Mouse (Mus musculus): ENCODE measurements at regions not wholly inside any gene's neighbourhood (a gene's known extent, or its start where the extent isn't known, plus 50 kb on each side); places are given as distances from the start of the nearest gene placed in this dataset.
"Not testable (repeated sequence)": the region's sequence is repeated elsewhere in the genome, so short reads cannot be mapped to it uniquely, and the experiment has no call there.

GRCm38 (mm10) chr6:19855476-19855875, 989.4 kb downstream of the Ankrd7 start:
- DNase-seq (ENCODE audit: low spot score) = not testable (repeated sequence)

GRCm38 (mm10) chr6:19864101-19864500, 998.0 kb downstream of the Ankrd7 start:
- DNase-seq (ENCODE audit: low spot score) = no peak

- DNase-seq (ENCODE audit: low spot score) = peak; percentile 39
Observed at GRCm38 (mm10) chr6:19869697-19870096, 1003.6 kb downstream of the Ankrd7 start.

- DNase-seq (ENCODE audit: low spot score) = no peak
Observed at GRCm38 (mm10) chr6:19911181-19911580, 1045.1 kb downstream of the Ankrd7 start.

- DNase-seq (ENCODE audit: low spot score) = not testable (repeated sequence)
Observed at GRCm38 (mm10) chr6:19941784-19942183, 1075.7 kb downstream of the Ankrd7 start.

GRCm38 (mm10) chr6:19944334-19944733, 1078.2 kb downstream of the Ankrd7 start:
- peak; percentile 5 for DNase-seq (ENCODE audit: low spot score)

- DNase-seq (ENCODE audit: low spot score) = no peak
Observed at GRCm38 (mm10) chr6:19945693-19946092, 1079.6 kb downstream of the Ankrd7 start.

GRCm38 (mm10) chr6:19975898-19976297, 1109.8 kb downstream of the Ankrd7 start:
- no peak for DNase-seq (ENCODE audit: low spot score)

- DNase-seq (ENCODE audit: low spot score) = no peak
Observed at GRCm38 (mm10) chr6:19991829-19992228, 1125.7 kb downstream of the Ankrd7 start.

- no peak for DNase-seq (ENCODE audit: low spot score)
Observed at GRCm38 (mm10) chr6:20028466-20028865, 1162.3 kb downstream of the Ankrd7 start.

- peak; percentile 27 for DNase-seq (ENCODE audit: low spot score)
Observed at GRCm38 (mm10) chr6:20037769-20038168, 1171.7 kb downstream of the Ankrd7 start.

GRCm38 (mm10) chr6:20078666-20079065, 1136.6 kb upstream of the Kcnd2 start:
- no peak for DNase-seq (ENCODE audit: low spot score)

- DNase-seq (ENCODE audit: low spot score) = no peak
Observed at GRCm38 (mm10) chr6:20092057-20092917, 1123.0 kb upstream of the Kcnd2 start.

GRCm38 (mm10) chr6:20133991-20134390, 1081.3 kb upstream of the Kcnd2 start:
- DNase-seq (ENCODE audit: low spot score) = not testable (repeated sequence)

GRCm38 (mm10) chr6:20137546-20137945, 1077.8 kb upstream of the Kcnd2 start:
- DNase-seq (ENCODE audit: low spot score) = no peak
